Mouse (Mus musculus) WW6 (cell line): ENCODE measurements around the gene Ppm1l.
A peak's percentile ranks its signal among the peaks of the same experiment; 100 is the strongest.
"Not testable (repeated sequence)": the region's sequence is repeated elsewhere in the genome, so short reads cannot be mapped to it uniquely, and the experiment has no call there.

ENCODE experiments used
- DNase-seq: peaks from one replicate; pipeline ENCODE4 v3.0.0-alpha.2; 2013; ENCODE audit warnings: low read depth, low spot score

Gene Ppm1l

GRCm38 (mm10) chr3:69367916-69368315, 51.3 kb downstream of the Ppm1l start:
- no peak for DNase-seq

- DNase-seq = no peak
Observed at GRCm38 (mm10) chr3:69372731-69373130, 56.1 kb downstream of the Ppm1l start.

GRCm38 (mm10) chr3:69373544-69374306, 57.1 kb downstream of the Ppm1l start:
- no peak for DNase-seq

- no peak for DNase-seq
Observed at GRCm38 (mm10) chr3:69374538-69374937, 57.9 kb downstream of the Ppm1l start.

GRCm38 (mm10) chr3:69374983-69375382, 58.3 kb downstream of the Ppm1l start:
- DNase-seq = no peak

GRCm38 (mm10) chr3:69381213-69381612, 64.6 kb downstream of the Ppm1l start:
- DNase-seq = no peak

GRCm38 (mm10) chr3:69391834-69392233, 75.2 kb downstream of the Ppm1l start:
- DNase-seq = not testable (repeated sequence)

GRCm38 (mm10) chr3:69392298-69392697, 75.6 kb downstream of the Ppm1l start:
- no peak for DNase-seq

- DNase-seq = no peak
Observed at GRCm38 (mm10) chr3:69393079-69393478, 76.4 kb downstream of the Ppm1l start.

GRCm38 (mm10) chr3:69393991-69394390, 77.3 kb downstream of the Ppm1l start:
- no peak for DNase-seq

GRCm38 (mm10) chr3:69395084-69395483, 78.4 kb downstream of the Ppm1l start:
- DNase-seq = no peak

GRCm38 (mm10) chr3:69397733-69398132, 81.1 kb downstream of the Ppm1l start:
- DNase-seq = peak; percentile 33

GRCm38 (mm10) chr3:69399336-69399735, 82.7 kb downstream of the Ppm1l start:
- DNase-seq = no peak

GRCm38 (mm10) chr3:69403196-69403595, 86.5 kb downstream of the Ppm1l start:
- no peak for DNase-seq

- no peak for DNase-seq
Observed at GRCm38 (mm10) chr3:69406210-69406895, 89.7 kb downstream of the Ppm1l start.

GRCm38 (mm10) chr3:69408064-69408463, 91.4 kb downstream of the Ppm1l start:
- no peak for DNase-seq

- DNase-seq = no peak
Observed at GRCm38 (mm10) chr3:69416112-69416511, 99.5 kb downstream of the Ppm1l start.

GRCm38 (mm10) chr3:69422741-69423140, 106.1 kb downstream of the Ppm1l start:
- no peak for DNase-seq

- DNase-seq = no peak
Observed at GRCm38 (mm10) chr3:69423371-69423770, 106.7 kb downstream of the Ppm1l start.

GRCm38 (mm10) chr3:69424781-69425180, 108.1 kb downstream of the Ppm1l start:
- not testable (repeated sequence) for DNase-seq

GRCm38 (mm10) chr3:69427259-69427658, 110.6 kb downstream of the Ppm1l start:
- no peak for DNase-seq

- no peak for DNase-seq
Observed at GRCm38 (mm10) chr3:69428221-69428620, 111.6 kb downstream of the Ppm1l start.

GRCm38 (mm10) chr3:69429319-69429718, 112.7 kb downstream of the Ppm1l start:
- DNase-seq = no peak
